Mouse (Mus musculus) intestine, embryonic 14.5 days (tissue): ENCODE measurements at regions not wholly inside any gene's neighbourhood (a gene's known extent, or its start where the extent isn't known, plus 50 kb on each side); places are given as distances from the start of the nearest gene placed in this dataset.

Source experiments
- ATAC-seq: fragments of 200-750 bp; cut with Nextera tagmentation; replicated peaks from 2 replicates; pipeline ENCODE4 v1.8.0; 2017; ENCODE audit warnings: low read depth, moderate number of reproducible peaks, moderate TSS enrichment, moderate library complexity; ENCODE audit not compliant: low FRiP score, low TSS enrichment
- DNase-seq: peaks from one replicate; pipeline ENCODE4 v3.0.0-alpha.2; 2018; ENCODE audit warnings: low spot score
- H3K27ac ChIP-seq: fragments of 300-500 bp; sonication (generic); 2 replicates; pipeline ENCODE4 v1.5.1; 2014; ENCODE audit warnings: low read depth, mild to moderate bottlenecking, control low read depth
- H3K27me3 ChIP-seq: fragments of 300-500 bp; sonication (generic); replicated peaks from 2 replicates; pipeline ENCODE4 v1.6.1; 2014; ENCODE audit warnings: low read length, control low read depth; ENCODE audit not compliant: control insufficient read depth, insufficient read depth
- H3K36me3 ChIP-seq: fragments of 300-500 bp; sonication (generic); 2 replicates; pipeline ENCODE4 v1.6.1; 2014; ENCODE audit warnings: low read length, control low read depth; ENCODE audit not compliant: control insufficient read depth, insufficient read depth
- H3K4me1 ChIP-seq: fragments of 300-500 bp; sonication (generic); replicated peaks from 2 replicates; pipeline ENCODE4 v1.6.1; 2014; ENCODE audit warnings: low read length, control low read depth, mixed read lengths; ENCODE audit not compliant: control insufficient read depth, insufficient read depth
- H3K4me2 ChIP-seq: fragments of 300-500 bp; sonication (generic); 2 replicates; pipeline ENCODE4 v1.6.1; 2014; ENCODE audit warnings: low read length
- H3K4me3 ChIP-seq: fragments of 300-500 bp; sonication (generic); 2 replicates; pipeline ENCODE4 v1.5.1; 2014; ENCODE audit warnings: low read depth, low read length, control low read depth, mixed read lengths
- H3K9ac ChIP-seq: fragments of 300-500 bp; sonication (generic); 2 replicates; pipeline ENCODE4 v1.6.1; 2014; ENCODE audit warnings: mild to moderate bottlenecking, low read length
- H3K9me3 ChIP-seq: fragments of 300-500 bp; sonication (generic); 2 replicates; pipeline ENCODE4 v1.6.1; 2016; ENCODE audit warnings: low read length, control low read depth; ENCODE audit not compliant: control insufficient read depth
- WGBS: fragments of 180-500 bp; shearing (Covaris S2); extraction: QIAGEN DNeasy Blood & Tissue Kit; methylation state at CpG from one replicate; pipeline ENCODE4 v1.1.7; 2014; 5-methylcytosine and 5-hydroxymethylcytosine counted together

- H3K9me3 ChIP-seq = no peaks in the 10 kb centered on the region
- H3K27me3 ChIP-seq = no peaks in the 10 kb centered on the region
- DNase-seq (no peak), ATAC-seq (no peak)
- H3K4me3 ChIP-seq = no peak overlapping the region
- H3K4me1 ChIP-seq = peaks cover 11% of the 10 kb centered on the region
- H3K27ac ChIP-seq = no peak overlapping the region
- H3K9ac ChIP-seq = no peak overlapping the region
- H3K4me2 ChIP-seq = no peak overlapping the region
- no peaks in the 10 kb centered on the region for H3K36me3 ChIP-seq
- WGBS = 65% methylated on average over 8 of the region's 8 CpGs
These were observed 99.3 kb upstream of the Afdn start for GRCm38 (mm10) chr17:13661023-13661422.

GRCm38 (mm10) chr17:13662152-13662551, 98.2 kb upstream of the Afdn start:
- DNase-seq = no peak
- no peak overlapping the region for H3K4me2 ChIP-seq
- 72% methylated on average over 4 of the region's 4 CpGs for WGBS
- no peak overlapping the region for H3K27ac ChIP-seq
- H3K4me3 ChIP-seq = no peak overlapping the region
- no peaks in the 10 kb centered on the region for H3K27me3 ChIP-seq
- H3K9ac ChIP-seq = no peak overlapping the region
- ATAC-seq = no peak
- peaks cover 2% of the 10 kb centered on the region; the same call in 1 of the 2 replicates for H3K4me1 ChIP-seq
- no peaks in the 10 kb centered on the region for H3K9me3 ChIP-seq
- no peaks in the 10 kb centered on the region for H3K36me3 ChIP-seq
